Mouse (Mus musculus) limb, embryonic 12.5 days (tissue): Measurements from ENCODE around the gene Calcoco1. TPM values are rescaled to one million over a fixed set of nuclear protein-coding genes. Genes with fewer than 3 reads are reported as not detected.

ENCODE experiments used
- ATAC-seq: fragments of 200-750 bp; cut with Nextera tagmentation; 2 replicates; pipeline ENCODE4 v1.8.0; 2017; ENCODE audit warnings: low read depth, moderate TSS enrichment; ENCODE audit not compliant: insufficient number of reproducible peaks, insufficient read depth, low FRiP score, low TSS enrichment
- H3K27ac ChIP-seq: fragments of 300-500 bp; sonication (generic); 2 replicates; pipeline ENCODE4 v1.5.1; 2016; ENCODE audit warnings: mild to moderate bottlenecking, moderate library complexity
- H3K27me3 ChIP-seq: fragments of 300-500 bp; sonication (generic); 2 replicates; pipeline ENCODE4 v1.6.1; 2016; ENCODE audit warnings: mild to moderate bottlenecking, moderate library complexity
- H3K36me3 ChIP-seq: fragments of 300-500 bp; sonication (generic); 2 replicates; pipeline ENCODE4 v1.6.1; 2016; ENCODE audit warnings: mild to moderate bottlenecking, moderate library complexity
- H3K4me1 ChIP-seq: fragments of 300-500 bp; sonication (generic); replicated peaks from 2 replicates; pipeline ENCODE4 v1.6.1; 2016
- H3K4me2 ChIP-seq: fragments of 300-500 bp; sonication (generic); 2 replicates; pipeline ENCODE4 v1.6.1; 2016; ENCODE audit warnings: mild to moderate bottlenecking, moderate library complexity
- H3K4me3 ChIP-seq: fragments of 300-500 bp; sonication (generic); replicated peaks from 2 replicates; pipeline ENCODE4 v1.5.1; 2016; ENCODE audit warnings: mild to moderate bottlenecking
- H3K9ac ChIP-seq: fragments of 300-500 bp; sonication (generic); replicated peaks from 2 replicates; pipeline ENCODE4 v1.6.1; 2016; ENCODE audit warnings: mild to moderate bottlenecking, moderate library complexity
- H3K9me3 ChIP-seq: fragments of 300-500 bp; sonication (generic); 2 replicates; pipeline ENCODE4 v1.6.1; 2016; ENCODE audit warnings: mild to moderate bottlenecking, moderate library complexity
- WGBS: fragments of 180-500 bp; shearing (Covaris S2); methylation state at CpG from one replicate; pipeline ENCODE4 v1.1.7; 2016; 5-methylcytosine and 5-hydroxymethylcytosine counted together
- polyA plus RNA-seq: library from polyadenylated mRNA; unstranded; fragments of >200 nt; fragmentation: Nextera tagmentation; extraction: Ambion mirVana; gene quantifications from 2 replicates; pipeline ENCODE4 v1.2.1, GENCODE M21; 2016

Calcoco1 gene
- polyA plus RNA-seq, 1 experiment from 2014 or later = 43.0 TPM

DNA sequence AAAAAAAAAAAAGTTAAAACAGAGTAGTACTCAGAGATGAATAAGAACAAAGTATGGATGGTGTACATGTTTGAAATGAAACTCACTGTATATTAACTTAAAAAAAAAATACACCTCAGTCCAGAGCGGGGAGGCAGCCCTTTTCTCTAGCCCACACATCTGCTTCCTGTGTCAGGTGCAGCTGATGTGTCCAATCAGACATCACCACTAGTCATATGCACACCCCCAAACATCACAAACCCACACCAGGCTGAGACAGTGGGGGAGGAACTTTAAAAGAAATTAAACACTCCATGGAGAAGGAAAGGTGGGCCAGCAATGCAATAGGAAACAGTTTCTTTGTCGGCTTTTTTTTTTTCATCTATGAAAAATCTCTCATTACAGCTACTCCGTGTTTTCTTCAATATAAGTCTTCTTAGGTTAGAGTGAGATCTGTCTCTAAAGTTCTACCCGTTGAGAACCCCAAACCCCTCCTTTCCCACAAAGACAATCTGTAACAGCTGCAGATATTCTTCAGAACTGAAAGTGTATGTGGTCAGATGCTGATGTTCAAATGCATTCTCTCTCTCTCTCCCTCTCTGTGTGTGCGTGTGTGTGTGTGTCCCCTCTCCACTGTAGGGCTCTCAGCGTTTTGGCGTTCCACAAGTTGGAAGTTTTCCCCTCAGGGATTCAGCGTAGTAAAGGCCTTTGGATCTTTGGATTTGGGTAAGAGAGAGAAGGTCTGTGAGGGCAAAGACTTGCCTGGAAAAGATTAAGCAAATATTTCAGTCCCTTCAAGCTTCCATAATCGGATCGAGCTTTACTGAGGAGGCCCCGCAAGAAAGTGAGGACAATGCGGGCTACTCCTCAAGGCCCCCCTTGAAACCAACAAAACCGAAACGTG, 721 bp downstream of the Calcoco1 start:
- no peak for ATAC-seq
- H3K27ac ChIP-seq = 0 out of 2 replicates have a peak overlapping the region, but pooled peaks have one; percentile 50

DNA sequence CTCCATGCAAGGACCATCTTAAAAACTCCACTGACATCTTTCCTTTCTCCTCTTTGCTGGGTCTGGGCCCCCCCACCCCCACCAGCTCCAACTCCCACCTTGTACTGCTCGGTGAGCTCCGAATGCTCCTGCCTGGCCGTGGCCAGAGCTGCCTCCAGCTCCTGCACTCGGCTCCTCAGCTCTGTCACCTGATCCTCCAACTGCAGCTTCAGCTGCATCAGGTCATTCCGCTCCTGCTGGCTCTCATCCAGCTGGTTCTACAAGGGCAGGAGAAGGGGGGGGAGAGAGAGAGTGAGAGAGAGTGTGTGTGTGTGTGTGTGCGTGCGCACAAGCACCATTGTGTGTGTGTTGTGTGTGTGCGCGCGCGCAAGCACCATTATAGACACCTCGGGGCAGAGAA, 5.8 kb downstream of the Calcoco1 start:
- Histone ChIP-seq H3K27me3 (no peaks in the 10 kb centered on the region), H3K27ac (no peak overlapping the region), H3K4me3 (no peak overlapping the region), H3K4me2 (no peak overlapping the region), H3K36me3 (peaks cover 74% of the 10 kb centered on the region), H3K4me1 (peaks cover 16% of the 10 kb centered on the region), H3K9me3 (no peaks in the 10 kb centered on the region), H3K9ac (no peak overlapping the region)
- ATAC-seq = no peak
- 61% methylated on average over 12 of the region's 12 CpGs for WGBS

More for the DNA sequence above, 721 bp downstream of the Calcoco1 start:
- Histone ChIP-seq H3K4me1 (peaks cover 21% of the 10 kb centered on the region), H3K9ac (peak overlapping the region; percentile 72), H3K4me2 (peak overlapping the region; percentile 73), H3K4me3 (peak overlapping the region; percentile 68), H3K27me3 (no peaks in the 10 kb centered on the region), H3K9me3 (no peaks in the 10 kb centered on the region), H3K36me3 (peaks cover 25% of the 10 kb centered on the region)
- 20% methylated on average over 14 of the region's 14 CpGs for WGBS

DNA sequence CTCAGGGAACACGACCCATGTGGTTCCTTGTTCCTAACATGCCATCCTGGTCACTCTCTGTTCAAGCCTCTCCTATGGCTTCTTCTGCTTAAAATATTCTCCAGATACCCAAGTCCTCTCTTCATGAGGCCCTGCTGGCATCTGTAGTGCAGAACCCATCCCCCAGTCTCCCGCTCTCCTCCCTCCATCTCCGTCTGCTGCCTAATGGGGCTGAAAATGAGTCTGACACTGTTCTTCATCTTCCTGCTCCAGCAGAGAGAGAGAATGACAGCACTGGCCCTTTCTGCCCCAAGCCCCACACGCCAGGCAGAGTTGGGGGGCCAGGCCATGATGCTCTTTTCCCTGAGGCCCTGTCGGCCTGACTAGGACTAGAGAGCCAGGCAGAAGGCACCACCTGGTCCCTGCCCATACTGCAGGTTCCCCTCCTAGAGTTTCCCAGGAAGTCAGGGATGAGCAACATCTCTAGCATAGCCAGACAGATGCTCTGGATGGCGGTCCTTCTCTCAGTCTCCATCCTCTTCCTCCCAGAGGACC, 14.2 kb downstream of the Calcoco1 start:
- Histone ChIP-seq H3K9ac (0 out of 2 replicates have a peak overlapping the region, but pooled peaks have one; percentile 31), H3K27ac (no peak overlapping the region), H3K9me3 (no peaks in the 10 kb centered on the region), H3K36me3 (peaks cover 54% of the 10 kb centered on the region), H3K4me2 (no peak overlapping the region), H3K4me1 (peaks cover 16% of the 10 kb centered on the region), H3K4me3 (no peak overlapping the region), H3K27me3 (peaks cover 19% of the 10 kb centered on the region)
- WGBS = 64% methylated on average over 6 of the region's 6 CpGs
- no peak for ATAC-seq

DNA sequence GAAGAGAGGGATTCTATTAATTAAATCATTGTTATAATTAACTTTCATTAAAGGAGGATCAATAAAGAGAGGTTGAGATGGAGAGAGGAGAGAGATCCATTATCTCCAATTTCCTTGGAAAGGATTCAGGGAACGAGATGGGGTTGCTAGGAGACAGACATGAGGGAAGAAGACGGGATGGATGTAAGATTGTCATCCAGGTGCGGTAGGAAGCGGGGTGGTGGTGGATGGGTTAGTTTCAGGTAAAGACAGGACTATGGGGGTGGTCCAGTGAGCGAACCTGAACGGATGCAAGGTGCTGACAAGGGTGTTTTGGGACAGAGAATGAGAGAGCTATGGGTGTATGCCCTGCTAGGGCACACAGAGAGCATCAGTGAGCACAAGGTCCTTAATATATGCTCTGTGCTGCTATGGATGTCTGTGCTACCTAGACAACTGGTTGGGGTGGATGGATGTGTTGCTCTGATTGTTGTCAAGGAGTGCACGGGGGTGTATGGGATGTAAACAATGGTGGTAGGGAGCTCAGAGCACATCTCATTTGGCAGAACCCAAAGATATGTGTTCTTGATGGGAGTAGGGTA, 16.0 kb downstream of the Calcoco1 start:
- H3K9me3 ChIP-seq = no peaks in the 10 kb centered on the region
- H3K36me3 ChIP-seq = peaks cover 38% of the 10 kb centered on the region
- H3K4me2 ChIP-seq = no peak overlapping the region
- no peak overlapping the region for H3K27ac ChIP-seq
- H3K4me3 ChIP-seq = no peak overlapping the region
- no peak for ATAC-seq
- WGBS = 72% methylated on average over 7 of the region's 7 CpGs
- peaks cover 23% of the 10 kb centered on the region for H3K27me3 ChIP-seq
- no peak overlapping the region for H3K9ac ChIP-seq
- H3K4me1 ChIP-seq = peaks cover 16% of the 10 kb centered on the region

- 19% methylated on average over 9 of the region's 9 CpGs for WGBS
- peak; percentile 17; the same call in 1 of the 2 replicates for ATAC-seq
- no peak overlapping the region for H3K9ac ChIP-seq
- H3K4me1 ChIP-seq = peaks cover 16% of the 10 kb centered on the region
- H3K4me3 ChIP-seq = no peak overlapping the region
- H3K4me2 ChIP-seq = peak overlapping the region; percentile 24
- H3K9me3 ChIP-seq = no peaks in the 10 kb centered on the region
- H3K36me3 ChIP-seq = peaks cover 32% of the 10 kb centered on the region
- peaks cover 26% of the 10 kb centered on the region for H3K27me3 ChIP-seq
- 0 out of 2 replicates have a peak overlapping the region, but pooled peaks have one; percentile 37 for H3K27ac ChIP-seq
These were observed 16.6 kb downstream of the Calcoco1 start for GRCm38 (mm10) chr15:102705226-102705894.

DNA sequence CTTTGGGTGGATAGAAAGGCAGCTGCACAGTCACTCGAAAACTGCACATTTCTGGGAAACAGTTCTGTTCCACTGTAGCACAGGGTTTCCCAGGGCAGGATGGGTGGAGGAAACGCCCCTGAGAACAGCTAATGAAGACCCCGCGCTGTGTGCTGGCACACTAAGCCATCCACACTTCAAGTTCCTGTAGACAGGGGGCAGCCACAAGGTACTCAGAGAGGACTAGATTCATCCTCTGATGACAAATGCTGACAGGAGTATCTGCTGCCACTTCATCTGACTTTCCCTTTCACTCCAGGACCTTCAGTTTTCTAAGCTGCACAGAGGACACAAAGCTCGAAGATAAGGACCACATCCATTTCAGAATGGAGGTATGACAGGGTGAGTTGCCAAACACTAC, 17.2 kb downstream of the Calcoco1 start:
- no peak for ATAC-seq
- Histone ChIP-seq H3K4me3 (no peak overlapping the region), H3K36me3 (peaks cover 26% of the 10 kb centered on the region), H3K27ac (peak overlapping the region; percentile 37; the same call in 1 of the 2 replicates), H3K4me1 (peaks cover 16% of the 10 kb centered on the region), H3K4me2 (0 out of 2 replicates have a peak overlapping the region, but pooled peaks have one; percentile 24), H3K9me3 (no peaks in the 10 kb centered on the region), H3K9ac (no peak overlapping the region), H3K27me3 (peaks cover 32% of the 10 kb centered on the region)
- WGBS = 55% methylated on average over 5 of the region's 5 CpGs

GRCm38 (mm10) chr15:102702972-102703371, 19.0 kb downstream of the Calcoco1 start:
- no peak for ATAC-seq
- 77% methylated on average over 3 of the region's 3 CpGs for WGBS

GRCm38 (mm10) chr15:102698193-102698592, 23.8 kb downstream of the Calcoco1 start:
- Histone ChIP-seq H3K27ac (no peak overlapping the region), H3K4me2 (no peak overlapping the region), H3K4me3 (no peak overlapping the region), H3K36me3 (no peaks in the 10 kb centered on the region), H3K9me3 (no peaks in the 10 kb centered on the region), H3K4me1 (peaks cover 29% of the 10 kb centered on the region), H3K27me3 (peaks cover 79% of the 10 kb centered on the region), H3K9ac (no peak overlapping the region)
- no peak for ATAC-seq
- 1% methylated on average over 11 of the region's 11 CpGs for WGBS

More at GRCm38 (mm10) chr15:102702972-102703371, 19.0 kb downstream of the Calcoco1 start:
- H3K4me1 ChIP-seq = peaks cover 22% of the 10 kb centered on the region
- H3K4me3 ChIP-seq = no peak overlapping the region
- no peaks in the 10 kb centered on the region for H3K9me3 ChIP-seq
- H3K27me3 ChIP-seq = peaks cover 41% of the 10 kb centered on the region
- no peak overlapping the region for H3K9ac ChIP-seq
- peaks cover 8% of the 10 kb centered on the region for H3K36me3 ChIP-seq
- no peak overlapping the region for H3K4me2 ChIP-seq
- no peak overlapping the region for H3K27ac ChIP-seq

DNA sequence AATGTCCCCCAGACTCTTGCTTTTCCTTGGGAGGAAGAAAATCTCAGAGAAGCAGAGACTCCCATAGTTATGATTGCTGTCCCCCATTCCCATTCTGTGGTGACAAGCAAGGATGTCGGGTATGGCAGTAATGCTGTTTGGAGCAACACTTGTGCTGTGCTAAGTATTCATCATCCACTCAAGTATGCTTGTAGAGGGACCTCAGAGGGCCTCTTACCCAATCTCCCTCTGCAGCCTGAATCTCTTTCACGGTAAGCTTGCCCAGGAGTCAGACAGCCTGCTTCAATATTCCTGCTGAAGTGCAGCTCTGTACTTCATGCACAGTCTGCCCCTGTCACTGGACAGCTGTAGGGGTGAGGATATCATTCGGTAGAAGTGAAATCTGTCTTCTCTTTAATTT, 25.1 kb downstream of the Calcoco1 start:
- Histone ChIP-seq H3K9me3 (no peaks in the 10 kb centered on the region), H3K4me1 (peaks cover 38% of the 10 kb centered on the region), H3K9ac (no peak overlapping the region), H3K4me2 (no peak overlapping the region), H3K4me3 (no peak overlapping the region), H3K27ac (no peak overlapping the region), H3K36me3 (no peaks in the 10 kb centered on the region), H3K27me3 (peaks cover 92% of the 10 kb centered on the region)
- ATAC-seq = no peak
- WGBS = 44% methylated on average over 3 of the region's 3 CpGs

GRCm38 (mm10) chr15:102693600-102693999, 28.4 kb downstream of the Calcoco1 start:
- H3K4me2 ChIP-seq = peak overlapping the region; percentile 85
- H3K9ac ChIP-seq = no peak overlapping the region
- no peak overlapping the region for H3K27ac ChIP-seq
- H3K27me3 ChIP-seq = peaks cover 89% of the 10 kb centered on the region
- no peaks in the 10 kb centered on the region for H3K9me3 ChIP-seq
- ATAC-seq = peak; percentile 29
- H3K36me3 ChIP-seq = no peaks in the 10 kb centered on the region
- WGBS = under 1% methylated on average over 11 of the region's 11 CpGs
- H3K4me1 ChIP-seq = peaks cover 35% of the 10 kb centered on the region
- H3K4me3 ChIP-seq = peak overlapping the region; percentile 53
